Mouse (Mus musculus) urinary bladder, postnatal 25 days (tissue): ENCODE data around the gene Obox5.
"Not testable (repeated sequence)": the region's sequence is repeated elsewhere in the genome, so short reads cannot be mapped to it uniquely, and the experiment has no call there.

Experiments
- DNase-seq: peaks from one replicate; pipeline ENCODE4 v3.0.0; 2022; ENCODE audit warnings: low spot score

Obox5 gene

DNA sequence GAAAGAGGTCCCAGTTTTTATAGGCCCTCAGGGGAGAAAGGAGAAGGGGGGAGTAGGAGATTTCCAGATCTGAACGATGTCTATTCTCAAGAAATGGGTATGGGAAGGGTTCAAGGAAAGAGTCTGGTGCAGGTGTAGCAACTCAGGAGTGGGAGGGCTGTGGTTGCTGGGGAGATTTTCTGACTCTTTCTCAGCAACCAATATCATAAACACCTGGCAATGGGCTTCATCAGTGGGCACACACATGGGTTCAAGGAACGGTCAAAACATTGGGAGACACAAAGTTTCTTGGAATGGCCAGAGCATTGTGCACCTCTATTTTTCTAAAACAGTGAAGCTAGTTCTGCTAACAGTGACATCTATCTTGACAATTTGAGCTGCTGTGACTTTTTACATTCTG, at the start of gene Obox5:
TSS of gene Obox5 (plus strand) at position 301 of the 400 bp plus-strand sequence.
- DNase-seq, result not testable (repeated sequence)

DNA sequence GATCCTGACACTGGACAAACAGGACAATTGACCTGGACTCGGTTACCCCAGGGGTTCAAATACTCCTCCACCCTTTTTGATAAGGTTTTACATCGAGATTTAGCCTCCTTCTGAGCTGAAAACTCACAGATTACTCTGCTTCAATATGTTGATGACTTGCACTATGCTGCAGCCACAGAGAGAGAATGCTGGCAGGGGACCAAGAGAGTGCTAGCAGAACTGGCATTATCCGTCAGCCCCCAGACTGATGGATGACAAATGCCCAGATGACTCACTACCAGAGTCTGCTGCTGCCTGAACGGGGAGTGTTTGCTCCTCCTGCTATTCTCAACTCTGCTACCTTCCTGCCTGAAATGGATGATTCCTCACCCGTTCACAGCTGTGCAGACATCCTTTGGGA, 635 bp upstream of the Obox5 start:
- not testable (repeated sequence) for DNase-seq
